Mouse (Mus musculus) brown adipose tissue, adult 24 weeks (tissue): ENCODE measurements around the gene Banp. TPM values are rescaled to one million over a fixed set of nuclear protein-coding genes. Genes with fewer than 3 reads are reported as not detected.

Source experiments
- H3K27ac ChIP-seq: fragments of 200-500 bp; replicated peaks from 2 replicates; pipeline ENCODE4 v1.5.1; 2012; ENCODE audit warnings: low read depth, mild to moderate bottlenecking, low read length
- H3K4me1 ChIP-seq: fragments of 200-500 bp; 2 replicates; pipeline ENCODE4 v1.6.1; 2012; ENCODE audit warnings: low read length, mixed read lengths; ENCODE audit not compliant: control insufficient read depth, insufficient read depth, insufficient read length
- H3K4me3 ChIP-seq: fragments of 200-500 bp; 2 replicates; pipeline ENCODE4 v1.5.1; 2012; ENCODE audit warnings: low read depth, mild to moderate bottlenecking, low read length, moderate library complexity; ENCODE audit not compliant: insufficient read depth
- polyA plus RNA-seq: library from polyadenylated mRNA; stranded (reverse); fragments of >200 nt; gene quantifications from 2 replicates; pipeline ENCODE4 v1.2.4, GENCODE M21; 2012; ENCODE audit not compliant: missing spikeins, insufficient read depth, insufficient read length

Banp gene
- polyA plus RNA-seq, 1 experiment = 2.6 TPM

GRCm38 (mm10) chr8:121973906-121974305 is 24.4 kb downstream of the Banp start:
- no peak overlapping the region for H3K27ac ChIP-seq
- no peak overlapping the region for H3K4me3 ChIP-seq
- H3K4me1 ChIP-seq = no peaks in the 10 kb centered on the region; the same call in 1 of the 2 replicates

- H3K27ac ChIP-seq = no peak overlapping the region
- H3K4me3 ChIP-seq = no peak overlapping the region
- H3K4me1 ChIP-seq = no peaks in the 10 kb centered on the region
Measured at GRCm38 (mm10) chr8:121977819-121978590, 28.5 kb downstream of the Banp start.

- H3K4me1 ChIP-seq = no peaks in the 10 kb centered on the region
- no peak overlapping the region for H3K4me3 ChIP-seq
- H3K27ac ChIP-seq = no peak overlapping the region
Measured at GRCm38 (mm10) chr8:121978670-121979069, 29.1 kb downstream of the Banp start.

- no peak overlapping the region for H3K27ac ChIP-seq
- no peaks in the 10 kb centered on the region for H3K4me1 ChIP-seq
- H3K4me3 ChIP-seq = no peak overlapping the region
Measured at GRCm38 (mm10) chr8:121980792-121981519, 31.4 kb downstream of the Banp start.

- Histone ChIP-seq H3K4me3 (no peak overlapping the region), H3K4me1 (no peaks in the 10 kb centered on the region), H3K27ac (no peak overlapping the region)
Measured at GRCm38 (mm10) chr8:121981520-121981895, 32.0 kb downstream of the Banp start.

- no peak overlapping the region for H3K4me3 ChIP-seq
- no peak overlapping the region for H3K27ac ChIP-seq
- H3K4me1 ChIP-seq = no peaks in the 10 kb centered on the region
Measured at GRCm38 (mm10) chr8:121985673-121986072, 36.1 kb downstream of the Banp start.

- no peak overlapping the region for H3K4me3 ChIP-seq
- H3K4me1 ChIP-seq = no peaks in the 10 kb centered on the region
- H3K27ac ChIP-seq = no peak overlapping the region
Measured at GRCm38 (mm10) chr8:121987892-121988291, 38.3 kb downstream of the Banp start.

- Histone ChIP-seq H3K27ac (no peak overlapping the region), H3K4me3 (no peak overlapping the region), H3K4me1 (no peaks in the 10 kb centered on the region)
Measured at GRCm38 (mm10) chr8:121990506-121991255, 41.1 kb downstream of the Banp start.

- no peaks in the 10 kb centered on the region for H3K4me1 ChIP-seq
- H3K27ac ChIP-seq = no peak overlapping the region
- H3K4me3 ChIP-seq = no peak overlapping the region
Measured at GRCm38 (mm10) chr8:121991611-121992010, 42.1 kb downstream of the Banp start.

- H3K27ac ChIP-seq = no peak overlapping the region
- no peaks in the 10 kb centered on the region for H3K4me1 ChIP-seq
- H3K4me3 ChIP-seq = no peak overlapping the region
Measured at GRCm38 (mm10) chr8:121992911-121993310, 43.4 kb downstream of the Banp start.

GRCm38 (mm10) chr8:121995112-121995511 is 45.6 kb downstream of the Banp start:
- no peak overlapping the region for H3K27ac ChIP-seq
- no peak overlapping the region for H3K4me3 ChIP-seq
- H3K4me1 ChIP-seq = peaks cover 4% of the 10 kb centered on the region; the same call in 1 of the 2 replicates

- H3K27ac ChIP-seq = no peak overlapping the region
- peaks cover 5% of the 10 kb centered on the region; the same call in 1 of the 2 replicates for H3K4me1 ChIP-seq
- H3K4me3 ChIP-seq = no peak overlapping the region
Measured at GRCm38 (mm10) chr8:121995895-121996294, 46.3 kb downstream of the Banp start.

GRCm38 (mm10) chr8:121998631-121999030 is 49.1 kb downstream of the Banp start:
- peak overlapping the region; percentile 79 for H3K27ac ChIP-seq
- no peak overlapping the region for H3K4me3 ChIP-seq
- H3K4me1 ChIP-seq = peaks cover 14% of the 10 kb centered on the region

- Histone ChIP-seq H3K27ac (peak overlapping the region; percentile 79), H3K4me1 (peaks cover 14% of the 10 kb centered on the region), H3K4me3 (no peak overlapping the region)
Measured at GRCm38 (mm10) chr8:121999211-121999610, 49.7 kb downstream of the Banp start.
